Mouse (Mus musculus): Measurements from ENCODE around the gene Phgdh. TPM values are rescaled to one million over a fixed set of nuclear protein-coding genes. Genes with fewer than 3 reads are reported as not detected.

Phgdh gene
- polyA plus RNA-seq, 1 experiment from 2014 or later: 176 TPM

- ATAC-seq (ENCODE audit: low read depth): no peak
- 92% methylated on average over 2 of the region's 2 CpGs for WGBS
Measured at GRCm38 (mm10) chr3:98315181-98315580, 24.6 kb downstream of the Phgdh start.

GRCm38 (mm10) chr3:98313294-98314155, 26.3 kb downstream of the Phgdh start:
- Histone ChIP-seq H3K9me3 (ENCODE audit: control insufficient read depth, low read length) (no peaks in the 10 kb centered on the region), H3K9ac (replicated peaks; ENCODE audit: low read depth, low read length) (no peak overlapping the region), H3K27ac (ENCODE audit: low read depth, low read length) (no peak overlapping the region), H3K4me1 (ENCODE audit: control insufficient read depth, insufficient read depth, low read length) (no peaks in the 10 kb centered on the region), H3K27me3 (ENCODE audit: control insufficient read depth, insufficient read depth, low read length) (no peaks in the 10 kb centered on the region), H3K4me3 (ENCODE audit: low read depth, low read length) (no peak overlapping the region), H3K4me2 (ENCODE audit: low read depth, low read length) (no peak overlapping the region), H3K36me3 (ENCODE audit: control insufficient read depth, insufficient read depth, low read length) (no peaks in the 10 kb centered on the region)
- WGBS: 84% methylated on average over 9 of the region's 9 CpGs
- ATAC-seq (ENCODE audit: low read depth): peak; percentile 41; the same call in 1 of the 2 replicates

More at GRCm38 (mm10) chr3:98315181-98315580, 24.6 kb downstream of the Phgdh start:
- Histone ChIP-seq H3K9me3 (ENCODE audit: control insufficient read depth, low read length) (no peaks in the 10 kb centered on the region), H3K4me2 (ENCODE audit: low read depth, low read length) (no peak overlapping the region), H3K27me3 (ENCODE audit: control insufficient read depth, insufficient read depth, low read length) (no peaks in the 10 kb centered on the region), H3K36me3 (ENCODE audit: control insufficient read depth, insufficient read depth, low read length) (no peaks in the 10 kb centered on the region), H3K9ac (replicated peaks; ENCODE audit: low read depth, low read length) (no peak overlapping the region), H3K4me3 (ENCODE audit: low read depth, low read length) (no peak overlapping the region), H3K4me1 (ENCODE audit: control insufficient read depth, insufficient read depth, low read length) (no peaks in the 10 kb centered on the region), H3K27ac (ENCODE audit: low read depth, low read length) (no peak overlapping the region)

GRCm38 (mm10) chr3:98312867-98313266, 26.9 kb downstream of the Phgdh start:
- Histone ChIP-seq H3K4me2 (ENCODE audit: low read depth, low read length) (no peak overlapping the region), H3K27ac (ENCODE audit: low read depth, low read length) (no peak overlapping the region), H3K4me1 (ENCODE audit: control insufficient read depth, insufficient read depth, low read length) (no peaks in the 10 kb centered on the region), H3K9ac (replicated peaks; ENCODE audit: low read depth, low read length) (no peak overlapping the region), H3K9me3 (ENCODE audit: control insufficient read depth, low read length) (no peaks in the 10 kb centered on the region), H3K27me3 (ENCODE audit: control insufficient read depth, insufficient read depth, low read length) (no peaks in the 10 kb centered on the region), H3K4me3 (ENCODE audit: low read depth, low read length) (no peak overlapping the region), H3K36me3 (ENCODE audit: control insufficient read depth, insufficient read depth, low read length) (no peaks in the 10 kb centered on the region)
- 37% methylated on average over 6 of the region's 7 CpGs for WGBS
- ATAC-seq (ENCODE audit: low read depth): peak; percentile 72; the same call in 1 of the 2 replicates

- H3K4me1 ChIP-seq (ENCODE audit: control insufficient read depth, insufficient read depth, low read length): no peaks in the 10 kb centered on the region
- no peak for ATAC-seq (ENCODE audit: low read depth)
Measured at GRCm38 (mm10) chr3:98310456-98310855, 29.3 kb downstream of the Phgdh start.

GRCm38 (mm10) chr3:98308606-98309005, 31.2 kb downstream of the Phgdh start:
- no peak for ATAC-seq (ENCODE audit: low read depth)
- WGBS: 80% methylated on average over 6 of the region's 6 CpGs
- H3K27me3 ChIP-seq (ENCODE audit: control insufficient read depth, insufficient read depth, low read length): no peaks in the 10 kb centered on the region
- H3K4me1 ChIP-seq (ENCODE audit: control insufficient read depth, insufficient read depth, low read length): no peaks in the 10 kb centered on the region
- H3K9ac ChIP-seq (replicated peaks; ENCODE audit: low read depth, low read length): no peak overlapping the region
- H3K9me3 ChIP-seq (ENCODE audit: control insufficient read depth, low read length): no peaks in the 10 kb centered on the region
- H3K36me3 ChIP-seq (ENCODE audit: control insufficient read depth, insufficient read depth, low read length): no peaks in the 10 kb centered on the region
- H3K27ac ChIP-seq (ENCODE audit: low read depth, low read length): no peak overlapping the region
- H3K4me2 ChIP-seq (ENCODE audit: low read depth, low read length): no peak overlapping the region
- no peak overlapping the region for H3K4me3 ChIP-seq (ENCODE audit: low read depth, low read length)

More at GRCm38 (mm10) chr3:98310456-98310855, 29.3 kb downstream of the Phgdh start:
- Histone ChIP-seq H3K27me3 (ENCODE audit: control insufficient read depth, insufficient read depth, low read length) (no peaks in the 10 kb centered on the region), H3K9me3 (ENCODE audit: control insufficient read depth, low read length) (no peaks in the 10 kb centered on the region), H3K9ac (replicated peaks; ENCODE audit: low read depth, low read length) (no peak overlapping the region), H3K27ac (ENCODE audit: low read depth, low read length) (no peak overlapping the region), H3K4me3 (ENCODE audit: low read depth, low read length) (no peak overlapping the region), H3K36me3 (ENCODE audit: control insufficient read depth, insufficient read depth, low read length) (no peaks in the 10 kb centered on the region), H3K4me2 (ENCODE audit: low read depth, low read length) (no peak overlapping the region)
- no CpG with 5 or more reads among the region's 1 CpGs for WGBS

- H3K4me2 ChIP-seq (ENCODE audit: low read depth, low read length): no peak overlapping the region
- no peak overlapping the region for H3K4me3 ChIP-seq (ENCODE audit: low read depth, low read length)
- no peak overlapping the region for H3K9ac ChIP-seq (replicated peaks; ENCODE audit: low read depth, low read length)
- H3K27ac ChIP-seq (ENCODE audit: low read depth, low read length): no peak overlapping the region
- H3K9me3 ChIP-seq (ENCODE audit: control insufficient read depth, low read length): no peaks in the 10 kb centered on the region
- no peaks in the 10 kb centered on the region for H3K27me3 ChIP-seq (ENCODE audit: control insufficient read depth, insufficient read depth, low read length)
- WGBS: 98% methylated on average over 3 of the region's 3 CpGs
- H3K36me3 ChIP-seq (ENCODE audit: control insufficient read depth, insufficient read depth, low read length): no peaks in the 10 kb centered on the region
- ATAC-seq (ENCODE audit: low read depth): no peak
- H3K4me1 ChIP-seq (ENCODE audit: control insufficient read depth, insufficient read depth, low read length): no peaks in the 10 kb centered on the region
Measured at GRCm38 (mm10) chr3:98301761-98302160, 38.0 kb downstream of the Phgdh start.

- no peaks in the 10 kb centered on the region for H3K9me3 ChIP-seq (ENCODE audit: control insufficient read depth, low read length)
- ATAC-seq (ENCODE audit: low read depth): no peak
- H3K27ac ChIP-seq (ENCODE audit: low read depth, low read length): no peak overlapping the region
- H3K4me2 ChIP-seq (ENCODE audit: low read depth, low read length): no peak overlapping the region
- H3K4me3 ChIP-seq (ENCODE audit: low read depth, low read length): no peak overlapping the region
- H3K36me3 ChIP-seq (ENCODE audit: control insufficient read depth, insufficient read depth, low read length): no peaks in the 10 kb centered on the region
- H3K4me1 ChIP-seq (ENCODE audit: control insufficient read depth, insufficient read depth, low read length): no peaks in the 10 kb centered on the region
- H3K9ac ChIP-seq (replicated peaks; ENCODE audit: low read depth, low read length): no peak overlapping the region
- WGBS: 94% methylated on average over 4 of the region's 4 CpGs
- no peaks in the 10 kb centered on the region for H3K27me3 ChIP-seq (ENCODE audit: control insufficient read depth, insufficient read depth, low read length)
Measured at GRCm38 (mm10) chr3:98300266-98300665, 39.5 kb downstream of the Phgdh start.

- no peaks in the 10 kb centered on the region for H3K36me3 ChIP-seq (ENCODE audit: control insufficient read depth, insufficient read depth, low read length)
- no peak overlapping the region for H3K4me3 ChIP-seq (ENCODE audit: low read depth, low read length)
- no peaks in the 10 kb centered on the region for H3K4me1 ChIP-seq (ENCODE audit: control insufficient read depth, insufficient read depth, low read length)
- no peak overlapping the region for H3K4me2 ChIP-seq (ENCODE audit: low read depth, low read length)
- WGBS: 93% methylated on average over 1 of the region's 1 CpGs
- no peak overlapping the region for H3K9ac ChIP-seq (replicated peaks; ENCODE audit: low read depth, low read length)
- H3K27ac ChIP-seq (ENCODE audit: low read depth, low read length): no peak overlapping the region
- H3K27me3 ChIP-seq (ENCODE audit: control insufficient read depth, insufficient read depth, low read length): no peaks in the 10 kb centered on the region
- H3K9me3 ChIP-seq (ENCODE audit: control insufficient read depth, low read length): no peaks in the 10 kb centered on the region
- ATAC-seq (ENCODE audit: low read depth): no peak
Measured at GRCm38 (mm10) chr3:98299391-98300100, 40.2 kb downstream of the Phgdh start.

- no peak for ATAC-seq (ENCODE audit: low read depth)
- H3K36me3 ChIP-seq (ENCODE audit: control insufficient read depth, insufficient read depth, low read length): no peaks in the 10 kb centered on the region
- H3K4me1 ChIP-seq (ENCODE audit: control insufficient read depth, insufficient read depth, low read length): no peaks in the 10 kb centered on the region
- no peak overlapping the region for H3K4me3 ChIP-seq (ENCODE audit: low read depth, low read length)
- H3K4me2 ChIP-seq (ENCODE audit: low read depth, low read length): no peak overlapping the region
- no peaks in the 10 kb centered on the region for H3K9me3 ChIP-seq (ENCODE audit: control insufficient read depth, low read length)
- 74% methylated on average over 10 of the region's 10 CpGs for WGBS
- no peaks in the 10 kb centered on the region for H3K27me3 ChIP-seq (ENCODE audit: control insufficient read depth, insufficient read depth, low read length)
- H3K9ac ChIP-seq (replicated peaks; ENCODE audit: low read depth, low read length): no peak overlapping the region
- no peak overlapping the region for H3K27ac ChIP-seq (ENCODE audit: low read depth, low read length)
Measured at GRCm38 (mm10) chr3:98295965-98296364, 43.8 kb downstream of the Phgdh start.
